Mouse (Mus musculus): Measurements from ENCODE around the gene Gm9903. TPM values are rescaled to one million over a fixed set of nuclear protein-coding genes. Genes with fewer than 3 reads are reported as not detected.

Gm9903 gene
- polyA plus RNA-seq, 1 experiment = not detected

GRCm38 (mm10) chr5:33657251-33657786 is 27.6 kb downstream of the Gm9903 start:
- peak overlapping the region; percentile 96 for H3K4me3 ChIP-seq (ENCODE audit: insufficient read depth, low read depth, low read length)
- H3K4me1 ChIP-seq (ENCODE audit: control insufficient read depth, insufficient read depth, insufficient read length, low read length) = peaks cover 5% of the 10 kb centered on the region
- H3K27ac ChIP-seq (replicated peaks; ENCODE audit: low read depth, low read length) = peak overlapping the region; percentile 64

DNA sequence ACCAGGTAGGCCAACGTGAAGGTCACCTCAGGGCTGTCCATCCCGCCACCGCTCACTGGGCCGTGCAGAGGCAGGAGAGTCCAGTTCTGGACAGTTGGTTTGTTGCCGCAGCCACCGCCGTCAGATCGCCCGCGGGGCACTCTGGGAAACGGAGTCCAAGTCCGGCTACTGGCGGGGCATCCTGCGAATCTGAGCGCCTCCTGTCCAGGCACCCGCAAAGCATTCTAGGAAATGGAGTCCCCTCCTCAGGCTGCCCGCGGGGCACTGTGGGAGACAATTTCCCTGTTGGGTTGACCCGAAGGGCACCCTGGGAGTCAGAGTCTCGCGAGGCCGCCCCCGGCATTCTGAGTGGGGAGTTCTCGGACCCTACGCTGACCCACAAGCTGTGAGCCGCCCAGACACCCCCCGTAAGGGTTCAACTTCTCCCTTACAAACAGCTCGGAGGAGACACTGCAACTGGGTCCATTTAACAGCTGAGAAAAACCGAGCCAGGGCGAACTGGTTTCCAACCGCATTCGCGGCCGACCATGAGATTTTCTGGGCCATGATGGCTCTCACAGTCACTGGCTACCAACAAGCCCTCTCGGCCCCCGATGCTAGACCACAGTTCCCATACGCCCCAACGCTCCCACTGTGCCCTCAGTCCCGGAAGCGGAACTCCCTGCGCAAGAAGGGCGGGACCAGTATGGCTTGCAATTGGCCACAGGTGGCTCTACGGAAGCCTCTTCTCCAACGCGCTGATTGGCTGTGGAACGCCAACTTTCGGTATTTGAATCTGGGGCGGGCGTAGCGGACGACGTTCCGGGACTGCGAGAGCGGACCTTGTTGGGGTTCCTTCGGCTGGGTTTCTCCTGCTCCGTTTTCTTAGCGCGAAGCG is 28.3 kb downstream of the Gm9903 start, which contains the start of the genes Tacc3 and Tmem129:
Tacc3 (plus strand) TSS at position 342 of the 877 bp plus-strand sequence.
Tmem129 (minus strand) TSS at position 630 of the 877 bp plus-strand sequence.
- Histone ChIP-seq H3K4me3 (ENCODE audit: insufficient read depth, low read depth, low read length) (peak within 1 kb of the TSS; percentile 96), H3K27ac (replicated peaks; ENCODE audit: low read depth, low read length) (peak within 1 kb of the TSS; percentile 98), H3K4me1 (ENCODE audit: control insufficient read depth, insufficient read depth, insufficient read length, low read length) (peaks cover 5% of the 10 kb centered on the region)

DNA sequence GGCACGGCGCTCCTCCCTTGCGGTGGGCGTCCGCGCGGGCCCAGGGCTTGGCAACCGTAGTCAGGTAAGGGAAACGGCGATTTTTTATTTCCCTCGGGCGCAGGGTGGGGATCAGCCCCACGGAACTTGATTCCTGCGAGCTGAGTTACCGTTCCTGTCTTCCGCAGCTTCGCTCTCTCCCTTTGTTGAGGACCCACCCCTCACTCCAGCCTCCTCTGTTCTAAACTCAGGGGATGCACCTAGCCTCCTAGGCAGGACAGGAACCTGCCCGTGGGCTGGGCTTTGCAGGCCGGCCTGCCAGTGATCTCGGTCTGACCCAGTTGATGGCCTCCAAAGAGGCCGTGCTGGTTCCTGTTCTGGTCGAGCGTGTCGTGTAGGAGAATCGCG is 28.9 kb downstream of the Gm9903 start:
- no peak overlapping the region for H3K27ac ChIP-seq (replicated peaks; ENCODE audit: low read depth, low read length)
- H3K4me1 ChIP-seq (ENCODE audit: control insufficient read depth, insufficient read depth, insufficient read length, low read length) = peaks cover 5% of the 10 kb centered on the region
- peak overlapping the region; percentile 63 for H3K4me3 ChIP-seq (ENCODE audit: insufficient read depth, low read depth, low read length)

- Histone ChIP-seq H3K4me3 (ENCODE audit: insufficient read depth, low read depth, low read length) (no peak overlapping the region), H3K4me1 (ENCODE audit: control insufficient read depth, insufficient read depth, insufficient read length, low read length) (no peaks in the 10 kb centered on the region), H3K27ac (replicated peaks; ENCODE audit: low read depth, low read length) (no peak overlapping the region)
Observed at GRCm38 (mm10) chr5:33668223-33668622, 38.5 kb downstream of the Gm9903 start.

DNA sequence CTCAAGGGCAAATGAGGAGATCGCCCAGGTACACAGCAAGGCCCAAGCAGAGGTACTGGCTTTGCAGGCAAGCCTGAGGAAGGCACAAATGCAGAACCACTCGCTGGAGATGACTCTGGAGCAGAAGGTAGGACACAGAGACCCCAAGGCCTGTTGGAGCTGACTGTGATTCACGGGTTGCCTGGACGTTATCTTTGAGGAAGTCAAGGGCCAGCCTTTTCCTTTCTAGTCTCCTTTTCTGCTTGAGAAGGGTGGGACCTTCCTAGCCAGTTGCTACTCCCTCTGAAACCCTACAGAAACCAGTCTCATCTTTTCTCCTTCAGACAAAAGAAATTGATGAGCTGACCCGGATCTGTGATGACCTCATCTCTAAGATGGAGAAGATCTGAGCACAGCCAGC is 41.9 kb downstream of the Gm9903 start:
- Histone ChIP-seq H3K4me3 (ENCODE audit: insufficient read depth, low read depth, low read length) (no peak overlapping the region), H3K27ac (replicated peaks; ENCODE audit: low read depth, low read length) (no peak overlapping the region), H3K4me1 (ENCODE audit: control insufficient read depth, insufficient read depth, insufficient read length, low read length) (no peaks in the 10 kb centered on the region)

DNA sequence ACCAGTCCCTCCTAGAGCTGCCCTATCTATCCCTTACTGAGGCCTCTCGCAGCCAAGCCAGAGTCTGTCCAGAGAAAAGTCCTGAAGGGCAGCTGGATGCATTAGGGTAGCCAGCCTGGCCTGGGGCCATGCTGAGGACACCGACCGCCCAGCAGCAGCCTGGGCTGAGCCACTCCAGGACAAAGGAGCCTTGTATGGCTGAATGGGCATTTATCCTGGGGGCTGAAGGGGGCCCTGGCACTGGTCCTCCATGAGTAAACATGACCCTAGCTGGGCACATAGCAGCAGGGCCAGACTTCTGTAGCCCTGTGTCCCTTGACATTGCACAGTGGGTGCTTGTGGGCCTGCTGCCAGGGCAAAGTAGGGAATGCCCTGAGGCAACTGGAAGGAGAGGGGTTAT is 44.7 kb downstream of the Gm9903 start:
- no peak overlapping the region for H3K4me3 ChIP-seq (ENCODE audit: insufficient read depth, low read depth, low read length)
- no peak overlapping the region for H3K27ac ChIP-seq (replicated peaks; ENCODE audit: low read depth, low read length)

GRCm38 (mm10) chr5:33675964-33676363 is 46.2 kb downstream of the Gm9903 start:
- no peak overlapping the region for H3K27ac ChIP-seq (replicated peaks; ENCODE audit: low read depth, low read length)
- H3K4me3 ChIP-seq (ENCODE audit: insufficient read depth, low read depth, low read length) = no peak overlapping the region
- H3K4me1 ChIP-seq (ENCODE audit: control insufficient read depth, insufficient read depth, insufficient read length, low read length) = no peaks in the 10 kb centered on the region

More for the DNA sequence above, 44.7 kb downstream of the Gm9903 start:
- H3K4me1 ChIP-seq (ENCODE audit: control insufficient read depth, insufficient read depth, insufficient read length, low read length) = no peaks in the 10 kb centered on the region

DNA sequence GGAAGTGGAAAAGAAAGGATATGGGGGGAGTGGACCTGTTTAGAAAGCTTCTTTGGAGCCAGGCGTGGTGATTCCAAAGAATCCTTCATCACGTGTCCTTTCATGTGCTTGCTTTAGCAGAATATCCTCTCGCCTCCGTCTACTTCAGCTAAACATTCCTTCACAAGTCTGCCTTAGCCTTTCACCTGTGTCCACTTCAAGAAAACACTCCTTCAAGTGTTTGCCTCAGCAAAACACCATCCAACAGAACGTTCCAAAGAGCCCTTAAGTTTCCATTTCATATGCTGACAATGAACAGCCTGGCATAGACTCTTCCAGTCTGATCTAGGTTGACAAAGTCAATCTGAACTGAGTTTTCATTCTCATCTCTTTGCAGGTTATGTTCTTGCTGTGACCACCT is 48.5 kb downstream of the Gm9903 start:
- Histone ChIP-seq H3K4me3 (ENCODE audit: insufficient read depth, low read depth, low read length) (no peak overlapping the region), H3K27ac (replicated peaks; ENCODE audit: low read depth, low read length) (no peak overlapping the region)

DNA sequence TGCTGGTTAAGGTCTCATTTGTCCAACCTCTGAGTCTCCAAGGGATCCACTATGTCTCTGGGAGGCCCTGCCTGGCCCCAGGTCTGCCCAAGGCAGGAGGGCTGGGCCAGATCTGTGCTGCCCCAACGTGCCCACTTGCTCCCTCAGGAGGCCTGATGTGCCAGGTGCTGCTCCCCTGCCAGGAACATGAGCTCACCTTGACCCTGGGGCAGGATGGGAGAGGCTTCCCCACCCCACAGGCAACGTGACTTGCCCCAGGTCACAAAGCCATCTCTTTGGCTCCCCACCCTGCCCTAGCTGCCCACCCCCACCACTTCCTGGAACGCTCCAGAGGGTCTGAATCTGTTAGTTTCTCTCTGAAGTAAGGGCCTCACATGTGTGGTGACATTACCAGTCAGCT is 51.3 kb downstream of the Gm9903 start:
- Histone ChIP-seq H3K27ac (replicated peaks; ENCODE audit: low read depth, low read length) (no peak overlapping the region), H3K4me1 (ENCODE audit: control insufficient read depth, insufficient read depth, insufficient read length, low read length) (no peaks in the 10 kb centered on the region), H3K4me3 (ENCODE audit: insufficient read depth, low read depth, low read length) (no peak overlapping the region)

More for the DNA sequence above, 48.5 kb downstream of the Gm9903 start:
- H3K4me1 ChIP-seq (ENCODE audit: control insufficient read depth, insufficient read depth, insufficient read length, low read length) = no peaks in the 10 kb centered on the region

Other genes starting within 250 kb of the Gm9903 start
- not detected in 2 replicates for gene Nkx1-1, start 195.9 kb upstream of the Gm9903 start, polyA plus RNA-seq (2012; ENCODE audit: insufficient read depth, insufficient read length, missing spikeins)
- gene Fam53a, start 290 bp upstream of the Gm9903 start, polyA plus RNA-seq (2012; ENCODE audit: insufficient read depth, insufficient read length, missing spikeins) = 13.6 and 14.7 TPM in 2 replicates
- gene Slbp, start 22.6 kb downstream of the Gm9903 start, polyA plus RNA-seq (2012; ENCODE audit: insufficient read depth, insufficient read length, missing spikeins) = 30.5 and 58.5 TPM in 2 replicates
- 3.3 and 3.5 TPM in 2 replicates for gene Tacc3, start 28.2 kb downstream of the Gm9903 start, polyA plus RNA-seq (2012; ENCODE audit: insufficient read depth, insufficient read length, missing spikeins)
- gene Tmem129, start 28.5 kb downstream of the Gm9903 start, polyA plus RNA-seq (2012; ENCODE audit: insufficient read depth, insufficient read length, missing spikeins) = 16.3 and 19.4 TPM in 2 replicates
- 1.0 and 3.5 TPM in 2 replicates for gene Fgfr3, start 91.7 kb downstream of the Gm9903 start, polyA plus RNA-seq (2012; ENCODE audit: insufficient read depth, insufficient read length, missing spikeins)
- 124 and 126 TPM in 2 replicates for gene Letm1, start 152.9 kb downstream of the Gm9903 start, polyA plus RNA-seq (2012; ENCODE audit: insufficient read depth, insufficient read length, missing spikeins)
- 5.2 and 5.3 TPM in 2 replicates for gene Nsd2, start 190.8 kb downstream of the Gm9903 start, polyA plus RNA-seq (2012; ENCODE audit: insufficient read depth, insufficient read length, missing spikeins)

All from brown adipose tissue, adult 24 weeks (tissue).